Mouse (Mus musculus) heart, postnatal 0 days (tissue): ENCODE data around the gene Grb14.

ENCODE experiments used
- CTCF ChIP-seq: IDR thresholded peaks from 2 replicates; pipeline ENCODE4 v1.5.1; 2016; ENCODE audit warnings: antibody characterized with exemption, control low read depth, low read depth
- EP300 ChIP-seq: IDR thresholded peaks from 2 replicates; pipeline ENCODE4 v1.6.1; 2016; ENCODE audit warnings: antibody characterized with exemption, low read depth

GRCm38 (mm10) chr2:64995048-64995447 is 29.7 kb downstream of the Grb14 start:
- no peak for TF ChIP-seq CTCF
- TF ChIP-seq EP300: no peak
